Mouse (Mus musculus): Measurements from ENCODE around the gene Hsf4. TPM values are rescaled to one million over a fixed set of nuclear protein-coding genes. Genes with fewer than 3 reads are reported as not detected.

Hsf4 gene
- polyA plus RNA-seq, 1 experiment from 2014 or later: 0.14 TPM

DNA sequence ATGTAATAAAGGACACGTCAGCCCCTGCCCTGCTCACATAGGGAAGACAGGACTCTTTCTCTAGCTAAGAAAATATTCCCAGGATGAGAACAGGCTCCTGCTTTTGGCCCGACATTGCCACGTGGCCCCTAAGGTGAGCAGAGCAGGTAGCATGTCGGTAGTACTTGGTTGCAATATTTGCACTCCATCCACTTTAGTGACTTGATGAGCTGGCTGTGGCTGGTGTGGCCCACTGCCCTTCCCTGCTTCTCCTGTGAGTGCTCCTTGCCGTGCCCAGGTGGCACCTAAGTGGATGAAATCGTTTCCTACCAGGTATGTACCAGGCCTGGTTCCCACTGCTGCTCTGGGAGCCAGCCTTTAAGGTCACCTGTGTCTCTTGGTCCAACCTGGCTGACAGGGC lies 17.6 kb upstream of the Hsf4 start:
- WGBS: 92% methylated on average over 6 of the region's 6 CpGs
- Histone ChIP-seq H3K9me3 (no peaks in the 10 kb centered on the region), H3K4me2 (replicated peaks) (no peak overlapping the region), H3K9ac (replicated peaks) (no peak overlapping the region), H3K4me3 (no peak overlapping the region), H3K27ac (replicated peaks) (no peak overlapping the region), H3K36me3 (peaks cover 58% of the 10 kb centered on the region), H3K4me1 (peaks cover 18% of the 10 kb centered on the region), H3K27me3 (peaks cover 27% of the 10 kb centered on the region)
- no peak for ATAC-seq (ENCODE audit: low FRiP score, low read depth)

DNA sequence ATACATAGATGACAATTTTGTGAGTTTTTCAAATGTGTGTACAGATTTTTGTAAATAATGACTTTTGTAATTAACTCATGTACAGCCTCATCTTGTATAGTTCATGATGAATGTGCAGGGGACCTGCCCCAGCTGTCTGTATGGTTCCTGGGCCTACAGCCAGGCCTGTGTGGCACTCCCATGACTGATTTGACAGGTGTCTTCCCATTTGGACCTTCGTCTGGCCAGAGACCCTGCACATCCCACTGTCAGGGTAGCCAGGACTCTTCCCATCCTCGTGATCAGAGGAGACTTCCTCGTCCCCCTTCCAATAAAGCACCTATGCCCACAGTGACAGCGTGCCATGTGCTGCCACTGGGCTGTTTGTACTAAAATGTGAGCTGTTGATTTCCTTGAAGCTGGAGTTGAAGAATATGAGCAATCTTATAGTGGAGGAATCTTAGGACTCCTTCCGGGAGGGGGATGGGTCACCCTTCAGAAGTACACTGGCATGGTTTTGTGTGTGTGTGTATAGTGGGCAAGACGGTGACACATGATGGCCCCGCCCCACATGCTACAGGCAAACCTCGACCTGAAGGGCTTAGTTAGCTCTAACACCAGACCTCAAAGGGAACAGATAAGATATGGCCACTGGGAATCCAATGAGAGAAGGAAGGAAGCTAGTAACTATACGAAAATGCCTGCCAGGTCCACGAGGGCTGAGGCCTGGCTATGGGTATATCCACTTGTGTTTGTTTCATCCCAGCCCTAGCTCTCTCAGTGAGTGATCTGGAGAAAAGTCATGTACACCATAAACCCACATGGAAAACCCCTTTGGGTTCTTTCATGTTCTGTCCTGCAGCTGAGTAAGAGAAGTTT lies 16.7 kb upstream of the Hsf4 start:
- peaks cover 49% of the 10 kb centered on the region for H3K36me3 ChIP-seq
- ATAC-seq (ENCODE audit: low FRiP score, low read depth): no peak
- WGBS: 89% methylated on average over 10 of the region's 10 CpGs

DNA sequence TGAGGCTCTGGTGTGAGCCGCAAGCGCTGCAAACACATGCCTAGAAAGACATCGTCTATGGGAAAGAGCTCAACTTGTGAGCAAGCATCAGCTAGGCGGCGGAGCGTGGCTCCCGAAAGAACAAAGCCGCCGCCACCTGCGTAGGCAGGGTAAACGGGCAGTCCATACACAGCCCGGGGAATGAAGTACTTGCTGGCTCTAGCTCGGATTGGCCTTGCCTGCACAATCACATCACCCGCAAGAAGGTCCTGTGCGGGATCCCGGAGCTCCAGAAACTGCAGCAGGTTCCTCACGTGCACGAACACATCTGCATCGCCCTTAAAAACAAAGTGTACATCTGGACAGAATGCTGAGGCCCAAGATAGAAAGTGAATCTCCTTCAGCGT lies 15.8 kb upstream of the Hsf4 start:
- Histone ChIP-seq H3K27me3 (peaks cover 45% of the 10 kb centered on the region), H3K4me3 (peak overlapping the region; percentile 52), H3K9ac (replicated peaks) (0 out of 2 replicates have a peak overlapping the region, but pooled peaks have one; percentile 24), H3K4me2 (replicated peaks) (peak overlapping the region; percentile 92), H3K9me3 (no peaks in the 10 kb centered on the region), H3K4me1 (peaks cover 20% of the 10 kb centered on the region), H3K27ac (replicated peaks) (no peak overlapping the region), H3K36me3 (peaks cover 40% of the 10 kb centered on the region)
- ATAC-seq (ENCODE audit: low FRiP score, low read depth): peak; percentile 52
- 34% methylated on average over 20 of the region's 20 CpGs for whole genome bisulfite sequencing

More for the DNA sequence above, 16.7 kb upstream of the Hsf4 start:
- Histone ChIP-seq H3K4me3 (no peak overlapping the region), H3K4me1 (peaks cover 18% of the 10 kb centered on the region), H3K9me3 (no peaks in the 10 kb centered on the region), H3K27me3 (peaks cover 37% of the 10 kb centered on the region), H3K4me2 (replicated peaks) (no peak overlapping the region; the same call in 1 of the 2 replicates), H3K27ac (replicated peaks) (no peak overlapping the region), H3K9ac (replicated peaks) (no peak overlapping the region)

DNA sequence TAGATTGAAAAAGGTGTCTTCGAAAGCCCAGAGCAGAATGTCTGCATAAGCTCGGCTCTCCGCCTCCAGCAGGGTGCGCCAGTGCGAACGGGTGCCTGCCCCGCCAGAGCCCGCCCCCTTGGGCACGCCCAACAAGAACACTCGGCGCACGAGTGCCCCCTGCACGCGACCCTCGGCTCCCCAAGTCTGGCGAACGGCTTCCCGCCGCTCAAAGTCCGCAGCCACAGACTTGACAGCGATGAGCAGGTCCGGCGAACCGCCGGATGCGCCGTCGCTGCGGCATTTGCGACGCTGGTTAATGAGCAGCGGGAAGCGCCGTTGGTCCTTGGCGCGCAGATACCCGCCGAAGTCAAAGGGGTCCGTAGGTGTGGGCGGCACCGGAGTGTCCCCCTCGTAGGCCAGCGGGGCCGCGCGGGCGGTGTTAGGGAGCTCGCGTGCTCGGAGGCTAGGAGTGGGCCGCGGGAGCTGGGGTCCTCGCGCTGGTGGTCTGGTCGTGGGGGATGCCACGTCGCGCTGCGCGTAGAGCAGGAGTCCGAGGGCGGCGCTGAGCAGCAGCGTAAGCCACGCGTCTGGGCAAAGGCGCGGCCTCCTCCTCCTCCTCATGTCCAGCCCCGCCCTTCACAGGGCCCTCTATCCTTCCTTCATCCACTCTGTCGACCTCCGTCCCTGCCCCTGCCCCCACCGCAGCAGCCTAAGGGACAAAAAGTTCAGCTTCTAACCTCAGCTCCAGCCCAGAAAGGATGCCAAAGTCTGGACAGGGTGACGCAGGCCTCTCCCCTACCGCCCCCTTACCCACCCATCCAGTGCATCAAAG lies 15.2 kb upstream of the Hsf4 start:
- Histone ChIP-seq H3K4me1 (peaks cover 26% of the 10 kb centered on the region), H3K27me3 (peaks cover 51% of the 10 kb centered on the region), H3K27ac (replicated peaks) (no peak overlapping the region), H3K4me2 (replicated peaks) (peak overlapping the region; percentile 92), H3K36me3 (peaks cover 34% of the 10 kb centered on the region), H3K9me3 (no peaks in the 10 kb centered on the region), H3K4me3 (peak overlapping the region; percentile 52), H3K9ac (replicated peaks) (peak overlapping the region; percentile 53)
- under 1% methylated on average over 73 of the region's 74 CpGs for WGBS
- ATAC-seq (ENCODE audit: low FRiP score, low read depth): peak; percentile 83

DNA sequence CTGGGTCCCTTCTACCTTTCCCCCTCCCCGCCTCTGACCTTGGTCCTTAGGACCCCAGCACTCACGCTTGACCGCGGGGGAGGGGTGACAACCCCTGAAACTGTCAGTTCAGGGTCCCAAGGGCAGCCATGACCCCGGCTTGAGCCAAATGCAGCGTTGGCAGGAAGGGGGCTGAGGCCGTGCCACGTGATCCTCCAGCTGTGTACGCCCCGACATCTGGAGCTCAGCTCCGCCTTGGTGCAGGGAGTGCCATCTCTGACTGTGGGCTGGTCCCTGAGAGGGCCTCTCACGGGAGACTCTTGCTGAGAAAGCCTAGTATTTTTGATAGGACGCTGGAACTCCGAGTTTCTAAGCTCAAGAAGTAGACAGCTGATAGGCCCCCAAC lies 14.6 kb upstream of the Hsf4 start, which contains the start of gene B3gnt9:
Gene B3gnt9, minus strand, starts transcription at position 188 of the 385 bp plus-strand sequence.
- H3K4me3 ChIP-seq: peak within 1 kb of the TSS; percentile 52
- peak within 1 kb of the TSS; percentile 92 for H3K4me2 ChIP-seq (replicated peaks)
- peak within 1 kb of the TSS; percentile 53 for H3K9ac ChIP-seq (replicated peaks)
- peaks cover 32% of the 10 kb centered on the region for H3K4me1 ChIP-seq
- ATAC-seq (ENCODE audit: low FRiP score, low read depth): no peak
- WGBS: 1% methylated on average over 14 of the region's 14 CpGs
- peaks cover 57% of the 10 kb centered on the region for H3K27me3 ChIP-seq
- H3K27ac ChIP-seq (replicated peaks): no peak within 1 kb of the TSS
- H3K9me3 ChIP-seq: no peaks in the 10 kb centered on the region
- peaks cover 28% of the 10 kb centered on the region for H3K36me3 ChIP-seq

DNA sequence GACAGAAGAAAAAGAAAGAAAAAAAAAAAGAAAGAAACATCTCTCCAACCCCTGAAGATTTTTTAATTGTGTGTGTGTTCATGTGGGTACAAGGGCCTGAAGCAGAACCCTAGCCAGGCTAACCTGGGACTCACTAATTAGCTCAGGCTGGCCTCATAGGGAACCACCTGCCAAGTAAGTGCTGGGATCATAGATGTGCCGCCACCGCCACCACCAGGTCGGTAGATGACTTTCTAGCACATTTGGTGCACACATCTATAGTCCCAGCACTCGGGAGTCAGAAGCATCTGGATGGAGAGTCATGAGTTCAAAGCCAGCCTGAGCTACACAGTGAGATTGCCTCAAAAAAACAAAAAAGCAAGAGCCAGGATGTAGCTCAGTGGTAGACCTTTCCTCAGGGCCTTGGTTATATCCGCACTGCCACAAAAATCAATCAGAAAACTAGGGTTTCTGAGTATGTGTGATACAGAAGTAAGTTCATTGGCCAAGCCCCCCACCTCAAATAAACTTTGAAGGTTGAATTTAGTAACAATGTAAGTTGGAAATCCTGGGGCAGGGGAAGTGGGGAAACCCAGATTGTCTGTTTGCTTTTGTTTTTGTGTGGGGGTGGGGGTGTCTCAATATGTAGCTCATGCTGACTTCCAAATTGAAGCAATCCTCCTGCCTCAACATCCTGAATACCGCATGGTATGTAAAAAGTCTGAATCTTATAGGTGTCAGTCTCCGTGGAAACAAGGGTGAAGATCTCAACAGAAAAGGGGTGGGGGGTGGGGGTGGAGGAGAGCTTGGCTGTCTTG lies 12.1 kb upstream of the Hsf4 start:
- Histone ChIP-seq H3K4me3 (no peak overlapping the region), H3K27me3 (peaks cover 79% of the 10 kb centered on the region), H3K4me1 (peaks cover 33% of the 10 kb centered on the region), H3K27ac (replicated peaks) (no peak overlapping the region), H3K9me3 (no peaks in the 10 kb centered on the region), H3K9ac (replicated peaks) (no peak overlapping the region), H3K4me2 (replicated peaks) (no peak overlapping the region), H3K36me3 (peaks cover 4% of the 10 kb centered on the region; the same call in 1 of the 2 replicates)
- ATAC-seq (ENCODE audit: low FRiP score, low read depth): no peak
- 70% methylated on average over 7 of the region's 7 CpGs for WGBS

DNA sequence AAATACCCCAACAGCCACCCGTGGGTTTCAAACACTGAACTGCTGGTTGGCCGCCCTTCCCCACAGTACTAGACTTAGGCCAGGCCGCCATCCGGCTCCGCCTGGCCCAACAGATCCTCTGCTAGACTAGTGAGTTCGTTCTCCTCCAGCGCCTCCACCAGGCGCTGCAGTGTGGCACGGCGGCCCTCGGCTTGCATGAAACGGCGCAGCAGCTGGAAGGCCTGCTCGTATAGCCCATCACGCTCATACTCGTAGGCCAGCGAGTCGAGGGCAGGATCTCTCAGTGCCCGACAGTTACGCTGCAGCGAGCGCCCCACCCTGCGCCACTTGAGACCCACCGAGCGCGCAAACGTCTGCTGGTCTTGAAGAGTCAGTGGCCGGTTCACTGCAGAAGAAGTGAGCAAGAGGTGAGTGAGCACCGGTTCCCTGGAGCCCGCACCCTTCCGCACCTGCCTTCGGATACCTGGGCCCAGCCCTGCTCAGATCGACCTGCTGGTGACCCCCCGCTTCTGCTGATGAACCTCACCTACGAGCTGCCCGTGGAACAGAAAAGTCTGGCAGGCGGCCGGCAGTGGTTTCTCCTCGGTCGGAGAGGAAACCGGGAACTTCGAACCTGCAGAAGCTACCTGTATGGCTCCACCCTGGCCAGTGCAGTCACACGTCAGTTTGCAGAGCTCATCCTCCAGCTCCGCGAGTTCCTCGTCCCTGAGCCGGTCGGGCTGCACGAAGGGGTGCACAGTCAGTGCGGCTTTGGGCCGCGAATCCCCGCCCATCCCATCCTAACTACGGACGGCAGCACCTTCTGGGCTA lies 10.5 kb upstream of the Hsf4 start:
- Histone ChIP-seq H3K9ac (replicated peaks) (no peak overlapping the region; the same call in 1 of the 2 replicates), H3K27me3 (peaks cover 95% of the 10 kb centered on the region), H3K4me1 (peaks cover 33% of the 10 kb centered on the region), H3K27ac (replicated peaks) (no peak overlapping the region), H3K4me3 (peak overlapping the region; percentile 42), H3K4me2 (replicated peaks) (peak overlapping the region; percentile 80), H3K36me3 (no peaks in the 10 kb centered on the region), H3K9me3 (no peaks in the 10 kb centered on the region)
- peak; percentile 42 for ATAC-seq (ENCODE audit: low FRiP score, low read depth)
- 2% methylated on average over 55 of the region's 55 CpGs for WGBS

DNA sequence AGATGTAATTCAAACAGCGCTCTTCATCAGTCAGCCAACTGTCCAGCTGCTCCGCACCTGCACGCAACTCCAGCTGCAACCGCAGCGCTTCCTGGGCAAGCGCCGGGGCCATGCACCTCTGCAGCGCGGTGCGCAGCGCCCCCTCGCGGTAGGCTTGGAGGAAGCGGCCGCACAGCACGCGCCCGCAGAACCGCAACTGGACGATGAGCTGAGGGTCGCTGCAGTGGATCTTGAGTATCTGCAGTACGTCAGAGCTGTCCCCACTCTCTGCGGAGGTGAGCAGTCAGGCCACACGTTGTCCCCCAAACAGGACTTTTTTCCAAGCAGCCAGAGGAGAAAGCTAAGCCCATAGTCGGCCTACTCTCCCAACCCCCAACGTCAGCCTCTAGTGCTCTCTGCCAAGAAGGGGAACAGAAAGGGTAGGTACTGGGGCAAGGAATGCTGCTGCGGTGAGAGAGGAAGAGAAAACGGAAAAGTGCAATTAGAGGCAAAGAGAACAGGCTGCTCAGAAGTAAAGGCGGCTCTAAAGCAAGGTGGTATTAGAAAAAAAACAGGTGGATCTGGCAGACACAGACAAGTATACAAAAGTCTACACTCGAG lies 9.8 kb upstream of the Hsf4 start:
- Histone ChIP-seq H3K4me2 (replicated peaks) (peak overlapping the region; percentile 80), H3K27me3 (peaks cover 96% of the 10 kb centered on the region), H3K36me3 (no peaks in the 10 kb centered on the region), H3K4me3 (peak overlapping the region; percentile 42), H3K9ac (replicated peaks) (no peak overlapping the region; the same call in 1 of the 2 replicates), H3K27ac (replicated peaks) (no peak overlapping the region), H3K9me3 (no peaks in the 10 kb centered on the region), H3K4me1 (peaks cover 31% of the 10 kb centered on the region)
- peak; percentile 70 for ATAC-seq (ENCODE audit: low FRiP score, low read depth)
- 3% methylated on average over 30 of the region's 30 CpGs for WGBS

DNA sequence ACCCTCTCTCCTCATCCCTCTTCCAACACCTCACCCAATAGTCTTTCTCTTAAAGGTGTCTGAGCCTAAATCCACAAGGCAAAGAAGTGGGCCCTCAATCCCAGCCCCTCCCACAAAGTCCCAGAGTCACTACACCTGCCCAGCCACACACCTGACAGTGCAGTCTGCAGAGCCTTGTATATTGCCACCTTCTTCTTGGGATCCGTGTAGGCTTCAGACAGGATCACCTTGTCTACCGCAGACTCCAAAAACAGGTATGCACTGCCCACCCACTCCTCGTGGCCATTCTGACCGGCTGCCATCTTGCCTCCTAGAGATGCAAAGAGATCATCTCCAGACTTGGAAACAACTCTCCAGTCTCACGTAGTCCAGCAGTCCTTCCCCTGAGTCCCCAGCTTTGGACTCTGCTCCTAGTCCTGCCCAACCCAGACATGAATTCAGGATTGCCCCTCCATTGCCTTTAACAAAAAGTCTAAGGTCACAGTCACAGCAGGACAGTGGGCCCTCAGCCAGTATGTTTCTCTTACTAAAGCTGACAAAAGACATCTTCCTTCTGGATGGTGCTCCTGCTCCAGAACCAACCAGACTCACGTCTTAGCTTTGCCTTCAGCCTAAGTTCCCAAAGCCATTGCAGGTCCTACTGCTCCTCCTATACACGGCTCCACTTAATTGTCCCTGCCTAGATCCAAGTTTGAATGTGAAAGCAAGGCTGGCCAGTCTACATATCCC lies 9.1 kb upstream of the Hsf4 start:
- peaks cover 25% of the 10 kb centered on the region for H3K4me1 ChIP-seq
- no peak overlapping the region for H3K4me2 ChIP-seq (replicated peaks)
- no peaks in the 10 kb centered on the region for H3K36me3 ChIP-seq
- ATAC-seq (ENCODE audit: low FRiP score, low read depth): no peak
- H3K9me3 ChIP-seq: no peaks in the 10 kb centered on the region
- no peak overlapping the region for H3K9ac ChIP-seq (replicated peaks)
- WGBS: 59% methylated on average over 7 of the region's 7 CpGs
- H3K27ac ChIP-seq (replicated peaks): no peak overlapping the region
- peaks cover 96% of the 10 kb centered on the region for H3K27me3 ChIP-seq
- no peak overlapping the region for H3K4me3 ChIP-seq

DNA sequence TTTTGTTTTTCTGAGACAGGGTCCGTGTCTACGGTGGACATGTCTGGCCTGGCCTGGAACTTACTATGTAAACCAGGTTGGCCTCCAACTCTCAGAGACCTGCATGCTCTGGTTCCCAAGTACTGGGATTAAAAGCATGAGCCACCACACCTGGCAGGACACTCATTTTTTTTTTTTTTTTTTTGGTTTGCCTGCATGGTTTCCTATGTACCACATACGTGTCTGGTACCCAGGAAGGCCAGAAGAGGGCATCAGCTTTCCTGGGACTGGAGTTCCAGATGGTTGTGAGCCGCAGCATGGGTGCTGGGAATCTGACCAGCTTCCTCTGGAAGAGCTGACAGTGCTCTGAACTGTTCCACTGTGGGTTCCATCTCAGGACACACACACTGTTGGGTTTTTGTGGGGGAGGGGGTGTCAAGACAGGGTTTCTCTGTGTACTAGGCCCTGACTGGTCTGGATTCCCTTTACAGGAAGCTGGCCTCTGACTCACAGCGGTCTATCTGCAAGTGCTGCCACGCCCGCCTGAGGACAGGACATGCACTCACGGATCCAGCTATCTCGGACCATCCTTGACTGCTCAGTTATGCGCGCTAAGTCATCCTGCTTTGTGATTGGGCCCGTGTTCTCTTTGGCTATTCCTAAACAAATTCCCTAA lies 8.1 kb upstream of the Hsf4 start:
- Histone ChIP-seq H3K27me3 (peaks cover 96% of the 10 kb centered on the region), H3K9ac (replicated peaks) (no peak overlapping the region), H3K36me3 (no peaks in the 10 kb centered on the region), H3K4me3 (no peak overlapping the region), H3K27ac (replicated peaks) (no peak overlapping the region), H3K4me2 (replicated peaks) (no peak overlapping the region), H3K9me3 (0 out of 2 replicates have a peak, but pooled peaks cover 3% of the 10 kb centered on the region), H3K4me1 (peaks cover 25% of the 10 kb centered on the region)
- ATAC-seq (ENCODE audit: low FRiP score, low read depth): no peak
- WGBS: 88% methylated on average over 12 of the region's 12 CpGs

All from midbrain, embryonic 12.5 days (tissue).